Mouse (Mus musculus) midbrain, embryonic 10.5 days (tissue): ENCODE data around the gene Psmb8. TPM values are rescaled to one million over a fixed set of nuclear protein-coding genes. Genes with fewer than 3 reads are reported as not detected.
A peak's percentile ranks its signal among the peaks of the same experiment; 100 is the strongest.

ENCODE experiments used
- DNase-seq: peaks from one replicate; pipeline ENCODE4 v3.0.0-alpha.2; 2017; ENCODE audit warnings: low spot score
- H3K27ac ChIP-seq: fragments of 300-500 bp; sonication (generic); replicated peaks from 2 replicates; pipeline ENCODE4 v1.5.1; 2016; ENCODE audit warnings: mild to moderate bottlenecking
- H3K27me3 ChIP-seq: fragments of 300-500 bp; sonication (generic); 2 replicates; pipeline ENCODE4 v1.6.1; 2016; ENCODE audit warnings: low read depth, mild to moderate bottlenecking; ENCODE audit not compliant: poor library complexity, severe bottlenecking
- H3K36me3 ChIP-seq: fragments of 300-500 bp; sonication (generic); 2 replicates; pipeline ENCODE4 v1.6.1; 2016; ENCODE audit warnings: mild to moderate bottlenecking, moderate library complexity
- H3K4me1 ChIP-seq: fragments of 300-500 bp; sonication (generic); 2 replicates; pipeline ENCODE4 v1.6.1; 2016
- H3K4me3 ChIP-seq: fragments of 300-500 bp; sonication (generic); 2 replicates; pipeline ENCODE4 v1.5.1; 2016; ENCODE audit warnings: mild to moderate bottlenecking, moderate library complexity
- H3K9me3 ChIP-seq: fragments of 300-500 bp; sonication (generic); replicated peaks from 2 replicates; pipeline ENCODE4 v1.6.1; 2016; ENCODE audit warnings: mild to moderate bottlenecking
- WGBS: fragments of 180-500 bp; shearing (Covaris S2); methylation state at CpG from one replicate; pipeline ENCODE4 v1.1.7; 2016; 5-methylcytosine and 5-hydroxymethylcytosine counted together
- polyA plus RNA-seq: library from polyadenylated mRNA; unstranded; fragments of >200 nt; fragmentation: Nextera tagmentation; extraction: Ambion mirVana; gene quantifications from 2 replicates; pipeline ENCODE4 v1.2.1, GENCODE M21; 2016

Gene Psmb8
- 1.4 and 3.0 TPM in 2 replicates for polyA plus RNA-seq

- 4% methylated on average over 41 of the region's 41 CpGs for WGBS
- Histone ChIP-seq H3K27me3 (peaks cover 93% of the 10 kb centered on the region), H3K4me1 (peaks cover 18% of the 10 kb centered on the region), H3K4me3 (peak within 1 kb of the TSS; percentile 50), H3K27ac (no peak within 1 kb of the TSS), H3K36me3 (no peaks in the 10 kb centered on the region), H3K9me3 (no peaks in the 10 kb centered on the region)
- DNase-seq, result peak; percentile 83
Observed at GRCm38 (mm10) chr17:34196941-34197894, at the start of gene Psmb8. Gene Psmb8 (plus strand): TSS chr17:34197721.

- Histone ChIP-seq H3K4me3 (no peak within 1 kb of the TSS), H3K27ac (no peak within 1 kb of the TSS), H3K9me3 (no peaks in the 10 kb centered on the region), H3K36me3 (no peaks in the 10 kb centered on the region), H3K27me3 (no peaks in the 10 kb centered on the region), H3K4me1 (no peaks in the 10 kb centered on the region)
- no peak for DNase-seq
- 69% methylated on average over 4 of the region's 4 CpGs for WGBS
Observed at GRCm38 (mm10) chr17:34152923-34153322, 44.6 kb upstream of the Psmb8 start, which contains the start of gene H2-DMb1. Gene H2-DMb1 (plus strand): TSS chr17:34153072.

- Histone ChIP-seq H3K27ac (no peak overlapping the region), H3K36me3 (no peaks in the 10 kb centered on the region), H3K4me1 (no peaks in the 10 kb centered on the region), H3K4me3 (no peak overlapping the region), H3K27me3 (no peaks in the 10 kb centered on the region), H3K9me3 (no peaks in the 10 kb centered on the region)
- DNase-seq, result no peak
- WGBS, result 65% methylated on average over 5 of the region's 5 CpGs
Observed at GRCm38 (mm10) chr17:34155534-34155933, 42.0 kb upstream of the Psmb8 start.

- WGBS, result 47% methylated on average over 9 of the region's 9 CpGs
- Histone ChIP-seq H3K9me3 (no peaks in the 10 kb centered on the region; the same call in 1 of the 2 replicates), H3K27ac (no peak overlapping the region), H3K4me1 (no peaks in the 10 kb centered on the region), H3K4me3 (no peak overlapping the region), H3K36me3 (no peaks in the 10 kb centered on the region), H3K27me3 (no peaks in the 10 kb centered on the region)
- no peak for DNase-seq
Observed at GRCm38 (mm10) chr17:34164202-34164895, 33.2 kb upstream of the Psmb8 start.

- H3K27ac ChIP-seq, result no peak overlapping the region
- H3K4me3 ChIP-seq, result no peak overlapping the region
- no peaks in the 10 kb centered on the region for H3K4me1 ChIP-seq
- H3K9me3 ChIP-seq, result no peaks in the 10 kb centered on the region; the same call in 1 of the 2 replicates
- no peaks in the 10 kb centered on the region for H3K27me3 ChIP-seq
- no peaks in the 10 kb centered on the region for H3K36me3 ChIP-seq
- DNase-seq, result no peak
- 84% methylated on average over 6 of the region's 6 CpGs for WGBS
Observed at GRCm38 (mm10) chr17:34165033-34165730, 32.3 kb upstream of the Psmb8 start.

- DNase-seq, result peak; percentile 37
- H3K36me3 ChIP-seq, result no peaks in the 10 kb centered on the region
- no peak overlapping the region for H3K27ac ChIP-seq
- peaks cover 8% of the 10 kb centered on the region; the same call in 1 of the 2 replicates for H3K9me3 ChIP-seq
- H3K4me3 ChIP-seq, result no peak overlapping the region
- H3K27me3 ChIP-seq, result no peaks in the 10 kb centered on the region
- no peaks in the 10 kb centered on the region for H3K4me1 ChIP-seq
- 6% methylated on average over 2 of the region's 2 CpGs for WGBS
Observed at GRCm38 (mm10) chr17:34169279-34169678, 28.2 kb upstream of the Psmb8 start.

GRCm38 (mm10) chr17:34170487-34170876 lies 27.0 kb upstream of the Psmb8 start:
- Histone ChIP-seq H3K27me3 (no peaks in the 10 kb centered on the region), H3K4me1 (no peaks in the 10 kb centered on the region), H3K36me3 (no peaks in the 10 kb centered on the region), H3K27ac (no peak overlapping the region), H3K9me3 (peaks cover 8% of the 10 kb centered on the region; the same call in 1 of the 2 replicates), H3K4me3 (no peak overlapping the region)
- DNase-seq, result no peak
- 35% methylated on average over 4 of the region's 4 CpGs for WGBS

GRCm38 (mm10) chr17:34170877-34171498 lies 26.5 kb upstream of the Psmb8 start:
- Histone ChIP-seq H3K27ac (no peak overlapping the region), H3K4me1 (no peaks in the 10 kb centered on the region), H3K4me3 (no peak overlapping the region), H3K27me3 (no peaks in the 10 kb centered on the region), H3K36me3 (no peaks in the 10 kb centered on the region), H3K9me3 (peaks cover 8% of the 10 kb centered on the region; the same call in 1 of the 2 replicates)
- 45% methylated on average over 13 of the region's 13 CpGs for WGBS
- peak; percentile 66 for DNase-seq

- 91% methylated on average over 5 of the region's 5 CpGs for WGBS
- Histone ChIP-seq H3K27ac (no peak overlapping the region), H3K27me3 (no peaks in the 10 kb centered on the region), H3K4me3 (no peak overlapping the region), H3K36me3 (no peaks in the 10 kb centered on the region), H3K4me1 (no peaks in the 10 kb centered on the region), H3K9me3 (peaks cover 8% of the 10 kb centered on the region; the same call in 1 of the 2 replicates)
- DNase-seq, result no peak
Observed at GRCm38 (mm10) chr17:34172528-34172927, 25.0 kb upstream of the Psmb8 start.

- Histone ChIP-seq H3K36me3 (no peaks in the 10 kb centered on the region), H3K4me3 (no peak overlapping the region), H3K9me3 (peaks cover 8% of the 10 kb centered on the region; the same call in 1 of the 2 replicates), H3K4me1 (no peaks in the 10 kb centered on the region), H3K27ac (no peak overlapping the region), H3K27me3 (no peaks in the 10 kb centered on the region)
- WGBS, result 59% methylated on average over 1 of the region's 1 CpGs
- no peak for DNase-seq
Observed at GRCm38 (mm10) chr17:34174075-34174474, 23.4 kb upstream of the Psmb8 start.

GRCm38 (mm10) chr17:34177179-34177578 lies 20.3 kb upstream of the Psmb8 start:
- H3K9me3 ChIP-seq, result peaks cover 6% of the 10 kb centered on the region; the same call in 1 of the 2 replicates

GRCm38 (mm10) chr17:34179019-34179418 lies 18.5 kb upstream of the Psmb8 start:
- H3K36me3 ChIP-seq, result no peaks in the 10 kb centered on the region
- H3K4me3 ChIP-seq, result no peak overlapping the region
- no peaks in the 10 kb centered on the region for H3K4me1 ChIP-seq
- H3K27me3 ChIP-seq, result peaks cover 11% of the 10 kb centered on the region
- no peak for DNase-seq
- H3K27ac ChIP-seq, result no peak overlapping the region
- WGBS, result 70% methylated on average over 6 of the region's 6 CpGs
- no peaks in the 10 kb centered on the region; the same call in 1 of the 2 replicates for H3K9me3 ChIP-seq

More at GRCm38 (mm10) chr17:34177179-34177578, 20.3 kb upstream of the Psmb8 start:
- no peak overlapping the region for H3K27ac ChIP-seq
- no peak overlapping the region for H3K4me3 ChIP-seq
- no peaks in the 10 kb centered on the region for H3K4me1 ChIP-seq
- WGBS, result 67% methylated on average over 4 of the region's 4 CpGs
- H3K36me3 ChIP-seq, result no peaks in the 10 kb centered on the region
- DNase-seq, result no peak
- H3K27me3 ChIP-seq, result no peaks in the 10 kb centered on the region
